Mouse (Mus musculus): ENCODE results near the gene Abtb2.
A peak's percentile ranks its signal among the peaks of the same experiment; 100 is the strongest.
"Not testable (repeated sequence)": the region's sequence is repeated elsewhere in the genome, so short reads cannot be mapped to it uniquely, and the experiment has no call there.

Gene Abtb2

DNA sequence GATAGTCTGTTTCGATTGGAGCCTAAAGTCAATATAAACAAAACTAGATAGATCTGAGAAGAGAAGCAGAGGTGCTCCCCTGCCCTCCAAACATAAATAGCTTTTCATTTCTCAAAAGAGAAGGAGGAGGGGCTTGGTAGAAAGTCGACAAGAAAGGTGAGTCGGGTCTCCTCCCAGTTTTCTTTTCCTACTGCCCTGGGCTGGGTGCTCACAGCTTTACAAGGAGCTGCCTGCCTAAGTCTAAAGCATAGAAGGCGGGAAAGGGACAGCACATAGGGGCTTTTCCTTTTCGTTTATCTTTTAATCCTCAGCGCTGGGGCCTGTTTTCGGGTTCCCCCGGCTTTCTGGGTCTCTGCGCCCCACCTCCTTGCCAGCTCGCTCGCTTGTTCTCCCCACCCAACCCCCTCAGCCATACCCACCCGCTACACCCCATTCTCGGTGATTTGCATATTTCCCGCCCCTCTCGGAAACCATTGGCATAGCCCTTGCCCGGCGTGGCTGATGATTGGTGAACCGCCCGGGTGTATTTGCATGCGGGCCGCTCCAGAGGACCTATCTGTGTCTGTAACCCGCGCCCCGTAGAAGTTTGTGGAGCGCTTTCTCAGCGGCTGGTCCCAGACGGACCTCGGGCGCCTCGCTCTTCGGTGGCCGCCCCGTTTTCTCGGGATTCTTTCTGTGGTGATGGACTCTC lies at the start of gene Abtb2:
TSS of gene Abtb2 (plus strand) at position 579 of the 691 bp plus-strand sequence.
- DNase-seq (ENCODE audit: low spot score in 2 of 2) = peak; percentile 88

DNA sequence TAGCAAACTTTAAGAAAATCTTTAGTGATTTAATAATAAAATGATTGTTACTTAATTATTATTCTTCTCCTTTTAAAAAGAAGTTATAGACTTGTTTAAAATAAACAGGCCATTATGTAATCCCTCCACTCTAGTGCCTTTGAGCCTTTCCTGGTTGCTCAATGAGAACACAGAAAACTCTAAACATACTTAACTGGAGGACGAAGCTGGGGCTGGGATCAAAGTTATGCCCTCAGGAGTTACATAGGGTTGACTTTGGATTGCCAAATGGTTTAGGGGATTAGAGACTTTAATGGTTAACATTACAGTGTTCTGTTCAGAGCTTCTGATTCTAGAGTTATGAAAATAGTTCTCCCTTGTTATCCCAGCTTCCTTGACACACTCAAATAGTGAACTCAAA lies 49.6 kb upstream of the Abtb2 start:
- no peak for DNase-seq (ENCODE audit: low spot score in 2 of 2)

GRCm38 (mm10) chr2:103525596-103525995 lies 40.5 kb upstream of the Abtb2 start:
- no peak for DNase-seq (ENCODE audit: low spot score in 2 of 2)

GRCm38 (mm10) chr2:103547132-103547531 lies 19.0 kb upstream of the Abtb2 start:
- peak in 1 of 2 experiments; percentile 71 for DNase-seq (ENCODE audit: low spot score in 2 of 2)

- DNase-seq (ENCODE audit: low spot score in 2 of 2) = not testable (repeated sequence)
These were observed 15.8 kb upstream of the Abtb2 start for GRCm38 (mm10) chr2:103550301-103550700.

DNA sequence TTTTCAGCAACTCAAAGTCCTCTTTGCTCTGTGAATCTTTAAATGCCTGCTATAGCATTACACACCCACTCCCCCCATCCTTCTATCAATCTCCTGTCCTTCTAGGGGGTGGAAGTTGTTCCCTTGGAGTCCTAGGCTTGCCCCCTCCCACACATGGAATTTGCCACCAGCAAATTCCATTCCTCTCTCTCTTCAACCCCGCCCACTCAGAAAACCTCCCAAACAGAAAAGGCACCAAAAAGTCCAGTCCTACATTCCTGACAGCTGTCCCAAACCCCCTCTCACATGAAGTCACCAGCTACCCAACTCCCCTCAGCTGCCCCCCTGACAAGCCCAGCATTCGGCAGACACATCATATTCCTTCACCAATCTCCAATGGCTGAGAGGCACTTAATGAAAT lies 12.1 kb upstream of the Abtb2 start:
- no peak for DNase-seq (ENCODE audit: low spot score in 2 of 2)

- DNase-seq (ENCODE audit: low spot score in 2 of 2) = no peak
These were observed 9.8 kb upstream of the Abtb2 start for GRCm38 (mm10) chr2:103556125-103556877.

- no peak for DNase-seq (ENCODE audit: low spot score in 2 of 2)
These were observed 5.2 kb upstream of the Abtb2 start for GRCm38 (mm10) chr2:103560955-103561354.

DNA sequence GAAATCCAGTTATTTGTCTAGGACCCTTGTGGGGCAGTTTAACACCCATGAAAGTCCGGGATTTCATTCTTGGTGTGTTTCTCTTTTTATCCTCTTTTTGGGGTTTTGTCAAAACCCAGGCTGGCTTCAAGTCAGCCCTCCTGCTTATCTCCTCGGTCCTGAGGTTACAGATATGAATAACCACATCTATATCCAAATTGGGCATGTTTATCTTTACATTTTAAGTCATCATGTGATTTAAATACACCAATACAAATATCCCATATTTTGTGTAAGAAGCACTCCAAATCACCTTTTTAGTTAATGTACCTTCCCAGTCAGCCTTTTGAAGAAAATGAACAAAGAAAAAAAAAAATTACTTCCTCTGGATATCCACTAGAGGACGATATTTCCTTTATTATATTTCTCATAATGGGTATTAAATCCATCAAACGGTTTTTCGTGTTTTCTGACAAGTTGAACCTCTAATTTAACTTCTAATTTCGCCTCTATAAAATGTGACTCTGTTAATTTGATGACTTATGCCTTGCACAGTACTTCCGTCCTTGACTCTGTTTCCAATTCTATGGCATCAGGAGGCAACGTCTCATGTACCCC lies 1.6 kb upstream of the Abtb2 start:
- no peak for DNase-seq (ENCODE audit: low spot score in 2 of 2)

- peak in 1 of 2 experiments; percentile 23 for DNase-seq (ENCODE audit: low spot score in 2 of 2)
These were observed 929 bp upstream of the Abtb2 start for GRCm38 (mm10) chr2:103565171-103565591.

GRCm38 (mm10) chr2:103566423-103566712 lies 258 bp downstream of the Abtb2 start:
- no peak for DNase-seq (ENCODE audit: low spot score in 2 of 2)

DNA sequence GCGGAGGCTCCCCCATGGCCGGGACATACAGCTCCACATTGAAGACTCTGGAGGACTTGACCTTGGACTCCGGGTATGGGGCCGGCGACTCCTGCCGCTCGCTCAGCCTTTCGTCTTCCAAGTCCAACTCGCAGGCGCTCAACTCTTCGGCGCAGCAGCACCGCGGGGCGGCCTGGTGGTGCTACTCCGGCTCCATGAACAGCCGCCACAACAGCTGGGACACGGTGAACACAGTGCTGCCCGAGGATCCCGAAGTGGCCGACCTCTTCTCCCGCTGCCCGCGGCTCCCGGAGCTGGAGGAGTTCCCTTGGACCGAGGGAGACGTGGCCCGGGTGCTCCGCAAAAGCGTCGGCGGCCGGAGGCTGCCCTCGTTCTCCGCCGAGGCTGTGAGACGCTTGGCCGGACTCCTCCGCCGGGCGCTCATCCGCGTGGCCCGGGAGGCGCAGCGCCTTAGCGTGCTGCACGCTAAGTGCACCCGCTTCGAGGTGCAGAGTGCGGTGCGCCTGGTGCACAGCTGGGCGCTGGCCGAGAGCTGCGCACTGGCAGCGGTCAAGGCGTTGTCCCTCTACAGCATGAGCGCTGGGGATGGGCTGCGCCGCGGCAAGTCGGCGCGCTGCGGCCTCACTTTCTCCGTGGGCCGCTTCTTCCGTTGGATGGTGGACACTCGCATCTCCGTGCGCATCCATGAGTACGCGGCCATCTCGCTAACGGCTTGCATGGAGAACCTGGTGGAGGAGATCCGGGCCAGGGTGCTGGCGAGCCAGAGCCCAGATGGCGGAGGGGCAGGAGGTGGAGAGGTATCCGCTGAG lies 807 bp downstream of the Abtb2 start:
- peak; percentile 57 to 68 for DNase-seq (ENCODE audit: low spot score in 2 of 2)

DNA sequence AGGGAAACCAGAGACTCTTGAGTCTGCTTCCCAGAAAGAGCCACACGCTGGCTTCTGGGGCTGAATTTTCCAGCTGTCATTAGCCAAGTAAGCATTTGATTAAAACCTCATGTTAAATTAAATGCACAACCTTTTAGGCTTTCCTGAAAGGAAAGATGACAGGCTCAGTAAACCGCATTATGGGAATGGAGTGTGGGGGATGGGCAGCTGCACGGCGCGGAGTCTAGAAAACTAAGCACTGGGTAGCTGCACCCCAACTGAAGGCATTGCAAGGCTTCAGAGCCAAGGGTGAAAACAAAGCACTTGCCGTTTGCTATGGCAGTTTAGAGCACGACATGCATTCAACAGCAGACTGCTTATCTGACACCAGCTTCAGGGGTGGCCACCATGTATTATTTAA lies 2.1 kb downstream of the Abtb2 start:
- no peak for DNase-seq (ENCODE audit: low spot score in 2 of 2)

- DNase-seq (ENCODE audit: low spot score in 2 of 2) = no peak
These were observed 3.6 kb downstream of the Abtb2 start for GRCm38 (mm10) chr2:103569716-103570115.

- DNase-seq (ENCODE audit: low spot score in 2 of 2) = no peak
These were observed 6.2 kb downstream of the Abtb2 start for GRCm38 (mm10) chr2:103572354-103572753.

DNA sequence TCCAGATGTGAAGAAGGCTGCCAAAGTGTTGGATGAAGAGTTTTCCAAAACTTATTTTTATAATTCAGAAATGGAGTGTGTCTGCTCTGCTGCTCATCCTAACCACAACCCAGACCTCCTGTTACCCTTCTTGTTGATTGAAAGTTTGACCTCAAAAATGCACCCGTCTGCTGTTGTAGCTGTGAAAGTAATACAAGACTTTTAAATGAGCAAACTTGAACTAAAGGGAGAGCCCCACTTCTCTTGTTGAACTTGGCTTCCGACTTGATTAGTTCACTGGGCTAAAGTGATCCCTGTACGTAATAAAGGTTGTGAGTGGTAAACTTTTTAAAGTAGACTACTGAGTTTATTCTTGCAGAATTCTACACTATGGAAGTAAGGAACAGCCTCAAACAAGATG lies 10.3 kb downstream of the Abtb2 start:
- no peak for DNase-seq (ENCODE audit: low spot score in 2 of 2)

DNA sequence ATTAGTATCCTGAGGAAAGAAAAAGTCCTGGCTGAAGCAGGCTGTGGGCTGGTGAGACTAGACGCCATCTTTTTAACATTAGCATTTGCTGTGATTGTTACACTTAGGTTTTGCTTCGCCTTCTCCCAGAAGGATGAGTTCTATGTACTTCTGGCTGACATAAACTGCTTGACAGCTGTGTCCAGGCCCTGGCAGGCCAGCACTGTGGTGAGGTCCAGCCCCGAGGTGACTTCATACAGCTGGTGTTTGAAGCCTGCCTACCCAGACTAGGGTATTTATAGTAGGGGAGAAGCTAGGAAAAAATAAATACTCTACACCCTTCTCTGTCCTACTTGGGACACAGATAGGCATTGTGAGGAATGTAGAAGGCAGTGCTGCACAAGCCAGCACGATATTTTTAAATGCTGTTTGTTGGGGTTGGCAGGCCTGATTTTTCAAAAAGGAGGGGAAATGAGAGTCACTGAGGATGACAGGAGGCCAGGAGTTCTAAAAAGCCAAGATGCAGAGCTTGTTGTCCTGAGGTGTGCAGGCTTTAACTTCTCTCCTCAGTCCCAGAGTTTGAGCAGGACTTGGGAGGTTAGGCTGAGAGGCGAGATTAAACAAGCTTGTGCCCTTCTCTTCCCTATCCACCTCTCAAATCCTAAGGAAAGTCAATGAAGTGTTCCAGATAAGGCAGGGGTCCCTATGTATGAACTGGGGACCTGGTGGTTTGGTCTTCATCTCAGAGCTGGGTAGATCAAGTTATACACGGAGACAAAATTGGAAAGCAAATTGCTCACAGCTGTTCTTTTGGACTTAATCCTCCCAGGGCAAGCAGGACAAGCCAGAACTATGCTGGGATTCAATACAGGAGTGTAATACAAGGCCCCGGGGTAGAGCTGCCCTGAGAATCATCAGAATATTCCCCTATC lies 11.9 kb downstream of the Abtb2 start:
- peak in 1 of 2 experiments; percentile 31 for DNase-seq (ENCODE audit: low spot score in 2 of 2)

DNA sequence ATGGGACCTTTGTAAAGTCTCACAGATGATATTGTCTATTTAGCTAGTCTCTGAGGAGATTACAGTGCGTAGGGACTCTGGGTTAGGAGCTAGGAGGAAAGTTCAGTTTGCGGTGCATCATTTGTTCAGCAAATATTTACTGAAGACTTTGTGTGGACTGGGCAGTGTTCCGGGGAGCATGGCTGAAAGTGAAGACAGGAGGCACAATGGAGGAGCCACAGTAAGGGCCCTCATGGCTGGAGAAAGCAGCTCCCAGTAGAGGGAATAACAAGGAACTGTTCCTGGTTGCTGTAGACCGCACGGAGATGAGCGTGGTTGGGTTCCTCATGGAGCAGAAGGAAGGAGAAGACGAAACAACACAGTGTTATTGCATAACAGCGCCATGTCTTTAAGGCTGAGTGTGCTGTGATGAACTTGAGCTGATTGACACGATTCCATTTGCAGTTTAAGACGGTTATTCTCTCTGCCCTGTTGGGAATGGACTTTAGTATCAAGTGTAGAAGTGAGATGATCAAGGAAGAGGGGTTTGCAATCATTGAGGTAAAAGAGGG lies 12.6 kb downstream of the Abtb2 start:
- no peak for DNase-seq (ENCODE audit: low spot score in 2 of 2)

DNA sequence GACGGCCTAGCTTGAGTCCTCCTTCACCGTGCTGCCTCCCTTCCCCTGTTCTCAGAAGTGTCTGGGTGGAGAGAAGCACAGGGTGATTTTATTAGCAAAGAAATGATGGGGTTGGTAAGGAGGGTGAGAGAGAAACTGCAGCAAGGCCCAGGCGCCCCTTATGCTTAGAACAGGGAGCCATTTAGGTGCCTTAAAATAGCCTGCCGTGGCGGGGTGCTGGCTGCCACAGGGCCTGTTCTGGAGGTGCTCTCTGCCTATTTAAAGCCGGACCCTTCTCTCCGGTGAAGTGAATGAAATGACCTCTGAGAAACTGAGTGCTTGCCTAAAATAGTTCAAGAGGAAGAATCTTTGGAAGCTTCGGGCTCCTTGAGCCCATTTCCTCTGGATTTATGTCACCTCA lies 14.6 kb downstream of the Abtb2 start:
- no peak for DNase-seq (ENCODE audit: low spot score in 2 of 2)

GRCm38 (mm10) chr2:103581369-103581897 lies 15.3 kb downstream of the Abtb2 start:
- no peak for DNase-seq (ENCODE audit: low spot score in 2 of 2)

- DNase-seq (ENCODE audit: low spot score in 2 of 2) = no peak
These were observed 17.2 kb downstream of the Abtb2 start for GRCm38 (mm10) chr2:103583316-103583715.

Data from urinary bladder, postnatal 4 days (tissue).